Mouse (Mus musculus) MEL-GATA-1-ER (cell line): ENCODE results near the gene Glmp.
"Not testable (repeated sequence)": the region's sequence is repeated elsewhere in the genome, so short reads cannot be mapped to it uniquely, and the experiment has no call there.

Experiments used
- DNase-seq: peaks from one replicate; pipeline ENCODE4 v3.0.0-alpha.2; 2012; ENCODE audit warnings: low read depth; ENCODE audit errors: extremely low read depth

The Glmp gene

GRCm38 (mm10) chr3:88375750-88376626 is 51.2 kb downstream of the Glmp start:
- DNase-seq, result peak; percentile 8

DNA sequence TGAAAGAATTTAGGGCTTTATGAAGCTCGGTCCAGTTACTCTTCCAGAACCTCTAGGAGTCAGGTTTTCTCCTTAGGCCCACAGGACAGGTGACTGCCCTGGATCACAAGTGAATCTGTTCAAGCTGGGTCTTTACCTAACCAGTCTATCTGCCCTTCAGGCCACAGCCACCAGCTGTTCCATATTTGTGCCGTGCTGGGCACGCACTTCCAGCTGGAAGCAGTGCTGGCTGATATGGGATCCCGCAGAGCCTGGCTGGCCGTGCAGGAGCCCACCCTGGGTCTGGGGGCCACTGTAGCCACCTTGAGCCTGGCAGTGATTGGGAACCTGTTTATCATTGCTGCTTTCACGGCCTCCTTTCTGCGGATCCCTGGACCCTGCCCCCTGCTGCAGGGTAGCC is 51.8 kb downstream of the Glmp start:
- not testable (repeated sequence) for DNase-seq

DNA sequence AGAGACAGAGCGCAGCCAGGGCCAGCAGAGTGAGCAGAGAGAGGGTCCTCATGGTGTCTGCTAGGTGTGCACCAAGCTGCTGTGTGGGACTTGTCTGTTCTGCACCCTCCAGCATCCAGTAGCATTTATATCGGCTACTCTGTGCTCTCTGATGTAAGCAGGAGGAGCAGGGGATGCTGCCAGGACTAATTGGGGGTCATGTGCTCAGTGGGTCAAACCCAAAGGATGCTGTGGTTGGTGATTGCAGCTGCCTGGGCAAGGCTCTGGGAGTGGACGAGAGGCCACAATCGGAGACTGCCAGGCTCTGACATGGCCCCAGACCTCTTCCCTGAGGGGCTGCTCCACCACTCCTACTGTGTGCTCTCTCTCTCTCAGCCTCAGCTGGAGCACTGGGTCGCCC is 53.8 kb downstream of the Glmp start, which contains the start of gene Bglap2:
Gene Bglap2, minus strand, starts transcription at position 101 of the 400 bp plus-strand sequence.
- DNase-seq, result not testable (repeated sequence)
